17 mouse cellular contexts compared by ENCODE assay signal in the genomic region with DNA sequence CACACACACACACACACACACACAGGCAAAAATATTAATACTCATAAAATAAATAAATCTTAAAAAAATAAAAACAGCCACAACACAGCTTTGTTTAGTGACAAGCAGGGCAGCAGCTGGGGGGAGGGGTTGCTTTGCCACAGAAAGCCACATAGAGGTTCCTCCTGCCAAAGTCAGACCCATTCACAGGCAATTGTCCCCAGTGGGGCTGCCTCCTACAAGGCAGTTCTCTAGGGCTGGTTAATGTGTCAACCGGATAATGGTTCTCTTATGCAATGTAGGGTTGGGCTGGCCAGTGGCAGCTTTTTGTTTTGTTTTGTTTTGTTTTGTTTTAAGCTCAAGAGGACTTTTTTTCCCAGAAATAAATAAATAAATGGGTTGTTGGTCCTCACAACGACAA. TPM values are rescaled to one million over a fixed set of nuclear protein-coding genes. Genes with fewer than 3 reads are reported as not detected.
DNase-seq lines count a peak whose midpoint lies in the region; ATAC-seq and TF ChIP-seq lines count a peak whose summit lies in the region.
"Had no signal": no experiment of that assay in that cellular context is flagged by ENCODE, and none has a peak within 500 bp of the region (broad histone marks: within the 10 kb centered on the region; RNA-seq: fewer than 3 reads in every experiment).

No protein-coding gene starts in this region.

- peak; percentile 49 for DNase-seq in adrenal gland, postnatal 10 days
- DNase-seq in adrenal gland, adult 8-10 months: no peak
- no peak for DNase-seq in lung, postnatal 0 days (ENCODE audit: low spot score)
- DNase-seq in lung, postnatal 10 days: no peak
- no peak for DNase-seq in left cerebral cortex, adult 9 months (ENCODE audit: low spot score in 2 of 2)
- DNase-seq in heart, postnatal 25 days (ENCODE audit: low spot score): no peak
- no peak for DNase-seq in spleen, adult 12 weeks (ENCODE audit: low spot score)
- DNase-seq: cerebellum, adult 18-20 months had no signal

- peak; percentile 53; the same call in 1 of the 2 replicates for ATAC-seq in lung, postnatal 0 days
- peak; percentile 74; the same call in 1 of the 2 replicates for ATAC-seq in kidney, embryonic 15.5 days (replicated peaks; ENCODE audit: low FRiP score)

- H3K9me3 ChIP-seq in lung, postnatal 0 days (ENCODE audit: low read length): no peaks in the 10 kb centered on the region
- H3K9me3 ChIP-seq in kidney, embryonic 15.5 days (replicated peaks): no peaks in the 10 kb centered on the region
- H3K9me3 ChIP-seq: heart, embryonic 15.5 days; limb, embryonic 13.5 days had no signal

- H3K27me3 ChIP-seq in lung, postnatal 0 days (replicated peaks; ENCODE audit: insufficient read depth, low read length): no peaks in the 10 kb centered on the region
- H3K27me3 ChIP-seq in kidney, embryonic 15.5 days: no peaks in the 10 kb centered on the region
- H3K27me3 ChIP-seq: heart, embryonic 15.5 days; limb, embryonic 13.5 days had no signal

- no peak overlapping the region for H3K9ac ChIP-seq in lung, postnatal 0 days (replicated peaks; ENCODE audit: low read depth)
- no peak overlapping the region for H3K9ac ChIP-seq in kidney, embryonic 15.5 days
- H3K9ac ChIP-seq: heart, embryonic 15.5 days; limb, embryonic 13.5 days had no signal

- H3K36me3 ChIP-seq in lung, postnatal 0 days (ENCODE audit: insufficient read depth, low read length): no peaks in the 10 kb centered on the region
- no peaks in the 10 kb centered on the region for H3K36me3 ChIP-seq in kidney, embryonic 15.5 days
- H3K36me3 ChIP-seq: heart, embryonic 15.5 days had no signal

- intact Hi-C loops in heart, postnatal 25 days (cut with DNase I): no loop called here

- 0 out of 2 replicates have a peak overlapping the region, but pooled peaks have one; percentile 1 for H3K27ac ChIP-seq in lung, postnatal 0 days (ENCODE audit: low read length)
- H3K27ac ChIP-seq in kidney, embryonic 15.5 days: peak overlapping the region; percentile 79
- H3K27ac ChIP-seq: heart, embryonic 15.5 days; limb, embryonic 13.5 days had no signal

- no peak for TF ChIP-seq CTCF in lung, postnatal 0 days (IDR thresholded peaks at IDR 0.05)

- H3K4me3 ChIP-seq in lung, postnatal 0 days (ENCODE audit: low read depth, low read length): no peak overlapping the region
- no peak overlapping the region for H3K4me3 ChIP-seq in kidney, embryonic 15.5 days (replicated peaks)
- H3K4me3 ChIP-seq: heart, embryonic 15.5 days; limb, embryonic 13.5 days had no signal

- no peak for TF ChIP-seq EP300 in lung, postnatal 0 days (IDR thresholded peaks at IDR 0.05)

- 36% methylated on average over 2 of the region's 2 CpGs for WGBS in lung, postnatal 0 days
- 55% methylated on average over 2 of the region's 2 CpGs for WGBS in kidney, embryonic 15.5 days

- H3K4me2 ChIP-seq in lung, postnatal 0 days (replicated peaks; ENCODE audit: low read depth, low read length): no peak overlapping the region
- no peak overlapping the region for H3K4me2 ChIP-seq in kidney, embryonic 15.5 days
- H3K4me2 ChIP-seq: heart, embryonic 15.5 days; limb, embryonic 13.5 days had no signal

- H3K4me1 ChIP-seq in lung, postnatal 0 days (ENCODE audit: insufficient read depth, low read depth, low read length): peaks cover 2% of the 10 kb centered on the region; the same call in 1 of the 2 replicates
- H3K4me1 ChIP-seq in kidney, embryonic 15.5 days: peaks cover 46% of the 10 kb centered on the region

RNA-seq across cellular contexts. Expression of gene Dlg5, which starts 11.3 kb away (rescaled TPM):
- 10 to 100 TPM; 31.9 to 37.6 TPM for total RNA-seq in adrenal gland, postnatal 10 days (2021)
- total RNA-seq in adrenal gland, adult 8-10 months (2022): 10 to 100 TPM; 49.9 to 76.1 (median 55.6) TPM
- polyA plus RNA-seq in lung, postnatal 0 days (2015; fragmentation: Nextera tagmentation; extraction: Ambion mirVana): 5.7 and 6.0 TPM in 2 replicates
- 14.5 and 18.6 TPM in 2 replicates for polyA plus RNA-seq in kidney, embryonic 15.5 days (2015; fragmentation: Nextera tagmentation; extraction: Ambion mirVana)
- total RNA-seq in heart, postnatal 25 days (2021): 1 to 10 TPM; 7.9 to 8.4 TPM
- total RNA-seq: megakaryocyte progenitor cell, adult 5-6 weeks had no signal

RNA-seq across cellular contexts. Expression of gene E330034G19Rik, which starts 58.6 kb away (rescaled TPM):
- total RNA-seq in adrenal gland, postnatal 10 days (2021): not detected
- total RNA-seq in adrenal gland, adult 8-10 months (2022): not detected
- not detected in 2 replicates for polyA plus RNA-seq in lung, postnatal 0 days (2015; fragmentation: Nextera tagmentation; extraction: Ambion mirVana)
- polyA plus RNA-seq in kidney, embryonic 15.5 days (2015; fragmentation: Nextera tagmentation; extraction: Ambion mirVana): not detected in 2 replicates
- total RNA-seq in heart, postnatal 25 days (2021): not detected
- total RNA-seq: adrenal gland, postnatal 36 days; ES-E14; gastrocnemius, postnatal 4 days; megakaryocyte progenitor cell, adult 5-6 weeks had no signal
- polyA plus RNA-seq: forebrain, embryonic 11.5 days; heart, embryonic 15.5 days; urinary bladder, adult 2 months had no signal
